Mouse (Mus musculus): Measurements from ENCODE around the gene Lrfn2. TPM values are rescaled to one million over a fixed set of nuclear protein-coding genes. Genes with fewer than 3 reads are reported as not detected.
A peak's percentile ranks its signal among the peaks of the same experiment; 100 is the strongest.

Gene Lrfn2
- polyA plus RNA-seq, 1 experiment, result 9.0 TPM

- TF ChIP-seq CTCF (IDR thresholded peaks at IDR 0.05; ENCODE audit: borderline replicate concordance, extremely low read depth, insufficient read depth, insufficient read length) (no peak), POLR2A (IDR thresholded peaks at IDR 0.05; ENCODE audit: borderline replicate concordance, extremely low read depth, insufficient read depth, insufficient read length, poor library complexity, severe bottlenecking) (no peak)
- no peak for DNase-seq (ENCODE audit: low read depth)
Observed at GRCm38 (mm10) chr17:48968304-48968703, 36.1 kb downstream of the Lrfn2 start.

GRCm38 (mm10) chr17:48971296-48971695 lies 39.1 kb downstream of the Lrfn2 start:
- no peak for DNase-seq (ENCODE audit: low read depth)
- TF ChIP-seq POLR2A (IDR thresholded peaks at IDR 0.05; ENCODE audit: borderline replicate concordance, extremely low read depth, insufficient read depth, insufficient read length, poor library complexity, severe bottlenecking), result no peak
- TF ChIP-seq CTCF (IDR thresholded peaks at IDR 0.05; ENCODE audit: borderline replicate concordance, extremely low read depth, insufficient read depth, insufficient read length), result no peak

GRCm38 (mm10) chr17:48972866-48973265 lies 40.7 kb downstream of the Lrfn2 start:
- TF ChIP-seq POLR2A (IDR thresholded peaks at IDR 0.05; ENCODE audit: borderline replicate concordance, extremely low read depth, insufficient read depth, insufficient read length, poor library complexity, severe bottlenecking) (no peak), CTCF (IDR thresholded peaks at IDR 0.05; ENCODE audit: borderline replicate concordance, extremely low read depth, insufficient read depth, insufficient read length) (no peak)
- no peak for DNase-seq (ENCODE audit: low read depth)

- DNase-seq (ENCODE audit: low read depth), result no peak
Observed at GRCm38 (mm10) chr17:48973394-48973793, 41.2 kb downstream of the Lrfn2 start.

GRCm38 (mm10) chr17:48975055-48975454 lies 42.9 kb downstream of the Lrfn2 start:
- DNase-seq (ENCODE audit: low read depth), result no peak
- no peak for TF ChIP-seq POLR2A (IDR thresholded peaks at IDR 0.05; ENCODE audit: borderline replicate concordance, extremely low read depth, insufficient read depth, insufficient read length, poor library complexity, severe bottlenecking)
- no peak for TF ChIP-seq CTCF (IDR thresholded peaks at IDR 0.05; ENCODE audit: borderline replicate concordance, extremely low read depth, insufficient read depth, insufficient read length)

More at GRCm38 (mm10) chr17:48973394-48973793, 41.2 kb downstream of the Lrfn2 start:
- no peak for TF ChIP-seq CTCF (IDR thresholded peaks at IDR 0.05; ENCODE audit: borderline replicate concordance, extremely low read depth, insufficient read depth, insufficient read length)
- TF ChIP-seq POLR2A (IDR thresholded peaks at IDR 0.05; ENCODE audit: borderline replicate concordance, extremely low read depth, insufficient read depth, insufficient read length, poor library complexity, severe bottlenecking), result no peak

GRCm38 (mm10) chr17:48976611-48977022 lies 44.4 kb downstream of the Lrfn2 start:
- no peak for TF ChIP-seq CTCF (IDR thresholded peaks at IDR 0.05; ENCODE audit: borderline replicate concordance, extremely low read depth, insufficient read depth, insufficient read length)
- no peak for TF ChIP-seq POLR2A (IDR thresholded peaks at IDR 0.05; ENCODE audit: borderline replicate concordance, extremely low read depth, insufficient read depth, insufficient read length, poor library complexity, severe bottlenecking)
- peak; percentile 95 for DNase-seq (ENCODE audit: low read depth)

- peak; percentile 34 for DNase-seq (ENCODE audit: low read depth)
- no peak for TF ChIP-seq POLR2A (IDR thresholded peaks at IDR 0.05; ENCODE audit: borderline replicate concordance, extremely low read depth, insufficient read depth, insufficient read length, poor library complexity, severe bottlenecking)
- no peak for TF ChIP-seq CTCF (IDR thresholded peaks at IDR 0.05; ENCODE audit: borderline replicate concordance, extremely low read depth, insufficient read depth, insufficient read length)
Observed at GRCm38 (mm10) chr17:48995256-48995993, 63.2 kb downstream of the Lrfn2 start.

- TF ChIP-seq CTCF (IDR thresholded peaks at IDR 0.05; ENCODE audit: borderline replicate concordance, extremely low read depth, insufficient read depth, insufficient read length) (no peak), POLR2A (IDR thresholded peaks at IDR 0.05; ENCODE audit: borderline replicate concordance, extremely low read depth, insufficient read depth, insufficient read length, poor library complexity, severe bottlenecking) (no peak)
- peak; percentile 92 for DNase-seq (ENCODE audit: low read depth)
Observed at GRCm38 (mm10) chr17:48999463-49000227, 67.5 kb downstream of the Lrfn2 start.

GRCm38 (mm10) chr17:49009384-49010073 lies 77.3 kb downstream of the Lrfn2 start:
- no peak for TF ChIP-seq POLR2A (IDR thresholded peaks at IDR 0.05; ENCODE audit: borderline replicate concordance, extremely low read depth, insufficient read depth, insufficient read length, poor library complexity, severe bottlenecking)
- no peak for TF ChIP-seq CTCF (IDR thresholded peaks at IDR 0.05; ENCODE audit: borderline replicate concordance, extremely low read depth, insufficient read depth, insufficient read length)
- no peak for DNase-seq (ENCODE audit: low read depth)

GRCm38 (mm10) chr17:49013876-49014600 lies 81.9 kb downstream of the Lrfn2 start:
- DNase-seq (ENCODE audit: low read depth), result no peak
- TF ChIP-seq POLR2A (IDR thresholded peaks at IDR 0.05; ENCODE audit: borderline replicate concordance, extremely low read depth, insufficient read depth, insufficient read length, poor library complexity, severe bottlenecking), result no peak
- TF ChIP-seq CTCF (IDR thresholded peaks at IDR 0.05; ENCODE audit: borderline replicate concordance, extremely low read depth, insufficient read depth, insufficient read length), result no peak
